Mouse (Mus musculus): ENCODE results near the gene Stab1. TPM values are rescaled to one million over a fixed set of nuclear protein-coding genes. Genes with fewer than 3 reads are reported as not detected.

The Stab1 gene
- total and polyA plus RNA-seq, 2 experiments from 2014 or later = 10.5 to 31.2 TPM

DNA sequence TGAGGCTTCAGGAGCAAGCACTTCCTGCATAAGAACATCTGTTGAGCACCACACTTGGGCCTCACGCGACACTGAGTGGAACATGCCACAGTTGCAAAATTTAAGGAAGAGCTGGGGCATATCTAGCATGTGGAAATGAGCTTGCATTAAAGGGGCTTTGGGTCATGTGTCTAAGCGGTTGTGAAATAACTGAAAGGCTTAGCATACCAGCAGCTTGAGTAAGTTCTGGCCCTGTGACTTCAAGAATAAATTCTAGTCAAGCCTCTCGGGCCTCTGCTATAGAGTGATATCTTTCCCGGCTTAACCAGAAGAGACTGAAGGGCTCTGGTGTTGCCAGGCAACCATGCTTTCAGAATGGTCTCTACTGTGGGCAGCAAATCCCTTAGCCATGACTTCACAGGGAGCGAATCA, 20.3 kb upstream of the Stab1 start:
- no peak for TF ChIP-seq CTCF (IDR thresholded peaks at IDR 0.05; ENCODE audit: low read depth)
- H3K9me3 ChIP-seq (ENCODE audit: low read length) = no peaks in the 10 kb centered on the region
- H3K4me3 ChIP-seq (ENCODE audit: low read length) = no peak overlapping the region
- DNase-seq (ENCODE audit: low spot score) = peak; percentile 24
- H3K4me1 ChIP-seq (ENCODE audit: insufficient read depth, low read length) = no peaks in the 10 kb centered on the region
- peaks cover 94% of the 10 kb centered on the region for H3K36me3 ChIP-seq (ENCODE audit: insufficient read depth, low read length)
- ATAC-seq = peak; percentile 57; the same call in 1 of the 2 replicates
- H3K27me3 ChIP-seq (ENCODE audit: insufficient read depth, low read length) = no peaks in the 10 kb centered on the region
- H3K27ac ChIP-seq = 0 out of 2 replicates have a peak overlapping the region, but pooled peaks have one; percentile 16
- H3K9ac ChIP-seq (replicated peaks; ENCODE audit: low read length) = no peak overlapping the region
- no peak overlapping the region for H3K4me2 ChIP-seq (ENCODE audit: low read depth, low read length)
- 50% methylated on average over 6 of the region's 6 CpGs for WGBS

DNA sequence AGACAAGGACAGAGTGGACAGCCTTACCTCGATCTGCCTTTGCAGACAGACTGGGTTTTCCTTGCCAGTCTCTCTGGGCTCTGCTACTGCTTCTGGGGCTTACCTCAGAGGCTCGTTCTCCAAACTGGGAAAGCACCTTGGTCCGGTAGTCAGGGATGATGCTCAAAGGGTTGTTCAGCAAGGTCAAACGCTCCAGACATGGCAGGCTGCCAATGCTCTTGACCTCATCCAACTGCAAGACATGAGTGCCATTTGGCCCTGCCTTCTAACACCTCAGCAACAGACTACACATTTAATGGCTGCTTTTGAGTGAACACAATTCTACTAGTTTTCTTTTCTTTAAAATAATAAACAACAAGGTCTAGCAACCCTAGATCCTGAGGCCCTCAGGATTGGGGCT, 18.2 kb upstream of the Stab1 start:
- no peaks in the 10 kb centered on the region for H3K4me1 ChIP-seq (ENCODE audit: insufficient read depth, low read length)
- H3K36me3 ChIP-seq (ENCODE audit: insufficient read depth, low read length) = peaks cover 96% of the 10 kb centered on the region
- no peak for ATAC-seq
- no peak overlapping the region for H3K4me3 ChIP-seq (ENCODE audit: low read length)
- DNase-seq (ENCODE audit: low spot score) = no peak
- no peaks in the 10 kb centered on the region for H3K27me3 ChIP-seq (ENCODE audit: insufficient read depth, low read length)
- WGBS = 68% methylated on average over 4 of the region's 4 CpGs
- no peak overlapping the region for H3K27ac ChIP-seq
- no peak overlapping the region for H3K9ac ChIP-seq (replicated peaks; ENCODE audit: low read length)
- no peak overlapping the region for H3K4me2 ChIP-seq (ENCODE audit: low read depth, low read length)
- no peaks in the 10 kb centered on the region for H3K9me3 ChIP-seq (ENCODE audit: low read length)
- no peak for TF ChIP-seq CTCF (IDR thresholded peaks at IDR 0.05; ENCODE audit: low read depth)

DNA sequence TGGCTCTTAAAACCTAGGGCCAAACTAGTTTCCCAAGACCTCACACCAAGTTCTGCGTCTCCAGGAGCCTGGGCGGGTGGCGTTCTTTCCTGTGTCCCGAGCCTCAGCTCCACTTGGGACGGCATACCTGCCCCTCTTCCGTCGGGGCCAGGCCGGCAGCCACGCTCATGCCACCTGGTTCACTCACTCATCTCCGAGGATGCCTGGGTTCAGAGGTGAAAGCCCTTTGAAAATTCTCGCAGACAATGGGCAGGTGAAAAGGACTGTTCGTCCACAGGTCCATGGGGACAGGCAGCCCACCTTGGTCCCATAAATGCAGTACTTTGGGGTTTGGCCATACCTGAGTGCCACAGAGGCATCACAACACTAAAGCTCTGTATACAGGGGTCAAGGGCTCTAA, 15.8 kb upstream of the Stab1 start:
- H3K27ac ChIP-seq = no peak overlapping the region
- no peaks in the 10 kb centered on the region for H3K27me3 ChIP-seq (ENCODE audit: insufficient read depth, low read length)
- no peak for TF ChIP-seq CTCF (IDR thresholded peaks at IDR 0.05; ENCODE audit: low read depth)
- H3K4me3 ChIP-seq (ENCODE audit: low read length) = no peak overlapping the region
- H3K4me1 ChIP-seq (ENCODE audit: insufficient read depth, low read length) = no peaks in the 10 kb centered on the region
- H3K4me2 ChIP-seq (ENCODE audit: low read depth, low read length) = no peak overlapping the region
- H3K9ac ChIP-seq (replicated peaks; ENCODE audit: low read length) = no peak overlapping the region
- DNase-seq (ENCODE audit: low spot score) = no peak
- WGBS = 92% methylated on average over 12 of the region's 12 CpGs
- no peak for ATAC-seq
- H3K9me3 ChIP-seq (ENCODE audit: low read length) = no peaks in the 10 kb centered on the region
- H3K36me3 ChIP-seq (ENCODE audit: insufficient read depth, low read length) = peaks cover 93% of the 10 kb centered on the region

DNA sequence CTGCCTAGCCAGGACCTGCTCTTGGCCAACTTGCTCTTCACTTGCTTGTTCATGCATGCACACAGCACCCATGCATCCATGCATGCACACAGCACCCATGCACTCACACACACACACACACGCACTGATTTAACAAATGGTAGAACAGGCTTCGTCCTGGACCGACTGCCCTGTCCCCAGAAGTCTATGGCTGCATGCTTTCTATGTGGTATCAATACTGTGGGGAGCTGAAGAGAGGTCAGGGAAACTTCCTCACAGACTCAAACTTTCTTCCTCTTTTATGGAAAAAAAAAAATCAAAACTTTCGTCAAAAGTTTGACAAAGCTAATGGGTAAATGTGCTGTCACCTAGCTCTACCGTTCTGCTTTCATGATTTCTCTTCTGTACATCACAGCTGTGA, 15.1 kb upstream of the Stab1 start:
- Histone ChIP-seq H3K4me3 (ENCODE audit: low read length) (no peak overlapping the region), H3K27me3 (ENCODE audit: insufficient read depth, low read length) (no peaks in the 10 kb centered on the region), H3K4me2 (ENCODE audit: low read depth, low read length) (no peak overlapping the region), H3K27ac (no peak overlapping the region), H3K9ac (replicated peaks; ENCODE audit: low read length) (no peak overlapping the region), H3K36me3 (ENCODE audit: insufficient read depth, low read length) (peaks cover 94% of the 10 kb centered on the region), H3K4me1 (ENCODE audit: insufficient read depth, low read length) (no peaks in the 10 kb centered on the region), H3K9me3 (ENCODE audit: low read length) (no peaks in the 10 kb centered on the region)
- 88% methylated on average over 5 of the region's 5 CpGs for WGBS
- DNase-seq (ENCODE audit: low spot score) = no peak
- TF ChIP-seq CTCF (IDR thresholded peaks at IDR 0.05; ENCODE audit: low read depth) = no peak
- ATAC-seq = no peak

DNA sequence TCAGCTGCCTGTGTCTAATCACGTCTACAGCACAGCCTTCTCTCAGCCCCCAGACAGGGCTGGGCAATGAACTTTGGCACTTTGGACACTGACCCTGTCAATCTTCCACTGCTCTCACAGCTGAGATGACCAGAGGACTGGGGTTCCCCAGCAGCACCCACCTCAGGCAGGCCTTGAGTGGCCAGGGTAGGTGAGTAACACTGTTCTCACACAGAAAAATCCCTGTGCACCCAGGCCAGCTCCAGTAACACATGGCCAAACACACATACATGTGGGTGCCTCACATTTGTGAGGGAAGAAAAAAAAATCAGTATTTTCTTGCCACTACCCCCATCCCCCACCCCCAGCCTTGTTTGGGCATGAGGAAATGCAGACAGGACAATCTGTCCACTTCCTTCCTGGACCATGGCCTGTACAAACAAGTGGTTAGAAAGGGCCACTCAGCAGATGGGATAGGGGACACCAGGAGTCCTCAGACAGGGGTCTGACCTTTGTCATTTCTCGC, 14.4 kb upstream of the Stab1 start:
- peaks cover 90% of the 10 kb centered on the region for H3K36me3 ChIP-seq (ENCODE audit: insufficient read depth, low read length)
- no peak for TF ChIP-seq CTCF (IDR thresholded peaks at IDR 0.05; ENCODE audit: low read depth)
- no peak overlapping the region for H3K9ac ChIP-seq (replicated peaks; ENCODE audit: low read length)
- no peaks in the 10 kb centered on the region for H3K9me3 ChIP-seq (ENCODE audit: low read length)
- ATAC-seq (no peak), DNase-seq (ENCODE audit: low spot score) (no peak)
- WGBS = 73% methylated on average over 2 of the region's 2 CpGs
- no peak overlapping the region for H3K4me2 ChIP-seq (ENCODE audit: low read depth, low read length)
- no peaks in the 10 kb centered on the region for H3K27me3 ChIP-seq (ENCODE audit: insufficient read depth, low read length)
- H3K4me1 ChIP-seq (ENCODE audit: insufficient read depth, low read length) = no peaks in the 10 kb centered on the region
- no peak overlapping the region for H3K4me3 ChIP-seq (ENCODE audit: low read length)
- no peak overlapping the region for H3K27ac ChIP-seq

DNA sequence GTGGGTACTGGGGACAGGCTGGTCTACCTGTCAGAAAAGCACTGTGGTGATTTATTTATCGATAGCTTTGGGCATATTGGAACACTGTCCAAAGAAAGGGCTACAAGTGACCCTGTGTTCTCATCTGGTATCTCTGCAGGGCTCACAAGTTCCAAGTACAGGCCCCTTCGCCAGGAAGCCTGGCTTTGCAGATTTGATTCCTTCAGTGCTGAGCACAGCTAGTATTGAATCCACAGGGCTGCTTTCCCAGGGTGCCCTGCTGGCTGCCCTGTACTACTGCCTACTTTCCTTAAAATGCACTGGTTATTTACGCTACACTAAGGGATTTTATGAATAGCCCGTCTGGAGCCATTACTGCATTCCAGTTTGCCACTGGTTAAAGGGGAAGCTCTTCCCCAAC, 13.1 kb upstream of the Stab1 start:
- DNase-seq (ENCODE audit: low spot score) (no peak), ATAC-seq (no peak)
- Histone ChIP-seq H3K4me3 (ENCODE audit: low read length) (no peak overlapping the region), H3K27me3 (ENCODE audit: insufficient read depth, low read length) (no peaks in the 10 kb centered on the region), H3K27ac (no peak overlapping the region), H3K36me3 (ENCODE audit: insufficient read depth, low read length) (peaks cover 90% of the 10 kb centered on the region), H3K9me3 (ENCODE audit: low read length) (no peaks in the 10 kb centered on the region), H3K4me1 (ENCODE audit: insufficient read depth, low read length) (no peaks in the 10 kb centered on the region), H3K9ac (replicated peaks; ENCODE audit: low read length) (no peak overlapping the region), H3K4me2 (ENCODE audit: low read depth, low read length) (no peak overlapping the region)
- 76% methylated on average over 4 of the region's 4 CpGs for WGBS
- TF ChIP-seq CTCF (IDR thresholded peaks at IDR 0.05; ENCODE audit: low read depth) = no peak

DNA sequence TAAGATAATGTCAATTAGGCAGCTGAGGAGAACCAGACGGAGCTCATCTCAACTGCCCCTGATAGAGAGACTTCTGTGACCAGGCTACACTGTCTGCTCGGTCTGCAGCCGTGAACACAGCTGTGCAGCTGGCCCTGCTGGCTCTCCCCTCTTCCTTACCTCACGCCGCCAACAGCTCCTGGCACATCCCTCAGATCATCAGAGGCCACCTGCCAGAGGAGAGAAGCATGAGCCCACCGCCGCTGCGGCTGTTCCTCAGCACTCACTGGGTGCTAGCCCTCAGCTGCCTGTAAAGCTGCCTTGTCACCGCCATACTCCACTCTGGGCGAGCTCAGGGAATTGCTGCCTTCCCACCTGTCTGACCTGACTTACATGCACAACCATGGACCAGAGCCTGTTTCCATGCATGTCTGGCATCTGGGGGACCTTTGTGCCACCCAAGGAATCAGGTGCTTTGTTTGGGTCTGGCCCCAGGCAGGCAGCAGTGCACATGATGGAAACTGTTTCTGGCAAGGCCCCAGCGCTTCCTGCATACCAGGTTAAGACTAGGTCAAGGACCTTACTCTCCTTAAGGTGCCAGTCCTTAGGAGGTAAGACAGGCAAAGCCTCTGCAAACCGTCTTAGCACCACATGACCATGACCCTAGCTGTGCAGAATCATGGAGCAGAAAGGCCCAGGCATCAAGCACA, 11.4 kb upstream of the Stab1 start:
- H3K36me3 ChIP-seq (ENCODE audit: insufficient read depth, low read length) = peaks cover 90% of the 10 kb centered on the region
- no peak overlapping the region for H3K4me3 ChIP-seq (ENCODE audit: low read length)
- H3K27ac ChIP-seq = no peak overlapping the region; the same call in 1 of the 2 replicates
- ATAC-seq (peak; percentile 24; the same call in 1 of the 2 replicates), DNase-seq (ENCODE audit: low spot score) (peak; percentile 21)
- no peak overlapping the region for H3K4me2 ChIP-seq (ENCODE audit: low read depth, low read length)
- no peak overlapping the region for H3K9ac ChIP-seq (replicated peaks; ENCODE audit: low read length)
- H3K27me3 ChIP-seq (ENCODE audit: insufficient read depth, low read length) = no peaks in the 10 kb centered on the region
- H3K4me1 ChIP-seq (ENCODE audit: insufficient read depth, low read length) = no peaks in the 10 kb centered on the region
- 75% methylated on average over 12 of the region's 12 CpGs for WGBS
- no peak for TF ChIP-seq CTCF (IDR thresholded peaks at IDR 0.05; ENCODE audit: low read depth)
- no peaks in the 10 kb centered on the region for H3K9me3 ChIP-seq (ENCODE audit: low read length)
